Mouse (Mus musculus) frontal cortex, postnatal 10 days (tissue): ENCODE results near the gene Smc2.
"Not testable (repeated sequence)": the region's sequence is repeated elsewhere in the genome, so short reads cannot be mapped to it uniquely, and the experiment has no call there.

ENCODE experiments used
- DNase-seq, 2 experiments: peaks; one replicate each; pipeline ENCODE4 v3.0.0; 2022; ENCODE audit warnings: low spot score in 2 of 2, mixed read lengths in 1 of 2

The Smc2 gene

DNA sequence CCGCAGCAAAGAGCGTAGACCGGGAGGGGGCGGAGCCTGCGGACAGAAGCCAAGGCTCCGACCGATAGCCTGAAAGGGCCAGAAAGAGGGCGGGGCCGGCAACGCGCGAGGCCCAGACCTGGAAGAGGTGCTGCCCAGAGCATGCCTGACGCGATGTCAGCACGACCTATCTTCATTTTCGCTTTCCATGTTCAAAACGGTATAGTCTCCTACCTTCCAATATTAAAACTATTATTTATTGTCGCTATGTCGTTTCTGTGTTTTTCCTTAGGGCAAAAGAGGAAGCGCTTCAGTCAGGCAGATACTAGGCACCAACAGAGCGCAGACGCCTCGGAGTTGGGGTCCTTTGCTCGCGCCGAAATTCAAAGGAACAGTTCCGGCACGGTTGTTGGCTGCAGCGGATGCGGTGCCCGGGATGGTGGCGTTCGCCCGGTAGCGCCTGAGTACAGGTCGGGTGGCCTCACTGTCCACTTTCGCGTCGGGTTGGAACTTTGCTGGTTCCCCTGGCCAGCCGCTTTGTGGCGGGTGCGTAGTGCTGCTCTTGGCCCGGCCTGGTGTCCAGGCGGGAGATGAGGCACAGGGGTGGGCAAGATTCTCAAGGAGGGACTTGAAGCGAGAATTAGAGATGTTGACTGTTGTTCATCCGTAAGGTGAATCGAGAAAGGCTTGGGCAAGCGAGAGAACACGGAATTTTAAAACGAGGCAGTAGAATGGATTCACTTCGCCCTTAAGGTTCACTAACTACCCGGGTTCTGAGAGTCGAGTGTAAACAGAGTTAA is at the start of gene Smc2:
Gene Smc2, plus strand, starts transcription at position 358 of the 779 bp plus-strand sequence.
- DNase-seq, result peak; percentile 83 to 88

- no peak for DNase-seq
These were observed 27.5 kb upstream of the Smc2 start for GRCm38 (mm10) chr4:52411587-52411986.

- no peak for DNase-seq
These were observed 15.4 kb upstream of the Smc2 start for GRCm38 (mm10) chr4:52423653-52424052.

GRCm38 (mm10) chr4:52429310-52430198 is 9.5 kb upstream of the Smc2 start:
- no peak for DNase-seq

DNA sequence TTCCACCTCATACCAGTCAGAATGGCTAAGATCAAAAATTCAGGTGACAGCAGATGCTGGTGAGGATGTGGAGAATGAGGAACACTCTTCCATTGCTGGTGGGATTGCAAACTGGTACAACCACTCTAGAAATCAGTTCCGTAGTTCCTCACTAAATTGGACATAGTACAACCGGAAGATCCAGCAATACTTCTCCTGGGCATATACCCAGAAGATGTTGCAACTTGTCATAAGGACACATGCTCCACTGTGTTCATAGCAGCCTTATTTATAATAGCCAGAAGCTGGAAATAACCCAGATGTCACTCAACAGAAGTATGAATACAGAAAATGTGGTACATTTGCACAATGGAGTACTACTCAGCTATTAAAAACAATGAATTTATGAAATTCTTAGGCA is 3.5 kb upstream of the Smc2 start:
- not testable (repeated sequence) for DNase-seq

GRCm38 (mm10) chr4:52438371-52438885 is 615 bp upstream of the Smc2 start:
- no peak for DNase-seq

- DNase-seq, result no peak
These were observed 20.7 kb downstream of the Smc2 start for GRCm38 (mm10) chr4:52459726-52460125.

DNA sequence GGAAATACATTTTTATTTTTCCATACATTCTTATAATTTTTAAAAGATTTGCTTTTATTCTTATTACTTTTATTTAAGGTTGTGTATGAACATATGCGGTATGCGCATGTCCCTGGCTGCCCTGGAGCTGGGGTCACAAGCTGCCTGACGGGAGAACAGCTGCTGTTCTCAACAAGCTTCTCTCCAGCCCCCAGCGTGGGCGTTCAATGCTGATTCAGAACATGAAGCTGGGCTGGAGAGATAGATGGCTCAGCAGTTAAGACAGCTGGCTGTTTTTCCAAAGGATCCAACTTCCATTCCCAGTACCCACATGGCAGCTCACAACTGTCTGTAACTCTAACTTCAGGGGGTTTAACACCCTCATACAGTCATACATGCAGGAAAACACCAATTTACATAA is 22.3 kb downstream of the Smc2 start:
- DNase-seq, result peak; percentile 38 to 54

GRCm38 (mm10) chr4:52473431-52473830 is 34.4 kb downstream of the Smc2 start:
- DNase-seq, result no peak

GRCm38 (mm10) chr4:52487486-52487885 is 48.4 kb downstream of the Smc2 start:
- DNase-seq, result no peak

- DNase-seq, result not testable (repeated sequence)
These were observed 58.1 kb downstream of the Smc2 start, which contains the start of gene Vma21-ps for GRCm38 (mm10) chr4:52497144-52497543. TSS of gene Vma21-ps (minus strand) at chr4:52497244.

DNA sequence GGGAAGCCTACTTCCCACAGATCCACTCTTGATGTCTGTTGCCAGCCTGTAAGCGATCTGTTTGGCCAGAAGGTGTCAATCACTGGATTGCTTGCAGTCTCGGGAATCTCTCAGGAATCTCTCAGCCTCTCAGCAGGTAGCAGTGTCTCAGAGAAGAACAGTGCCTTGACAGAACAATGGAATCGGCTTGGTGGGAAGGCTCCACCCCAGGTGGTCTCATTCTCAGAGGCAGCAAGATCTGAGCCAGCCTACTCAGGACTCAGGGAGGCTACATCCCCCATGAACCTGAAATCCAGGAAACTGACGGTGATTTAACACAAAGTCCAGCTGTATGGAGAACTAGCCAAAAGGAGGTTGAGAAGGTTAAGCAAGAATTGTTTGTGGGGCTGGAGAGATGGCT is 78.5 kb downstream of the Smc2 start:
- no peak for DNase-seq

GRCm38 (mm10) chr4:52519301-52519700 is 80.3 kb downstream of the Smc2 start:
- DNase-seq, result no peak

- DNase-seq, result no peak
These were observed 87.4 kb downstream of the Smc2 start for GRCm38 (mm10) chr4:52526464-52526863.

GRCm38 (mm10) chr4:52530636-52531035 is 91.6 kb downstream of the Smc2 start:
- DNase-seq, result no peak
